Mouse (Mus musculus): ENCODE measurements at regions not wholly inside any gene's neighbourhood (a gene's known extent, or its start where the extent isn't known, plus 50 kb on each side); places are given as distances from the start of the nearest gene placed in this dataset.

- Histone ChIP-seq H3K4me1 (ENCODE audit: control insufficient read depth, insufficient read depth, low read length) (no peaks in the 10 kb centered on the region), H3K4me3 (ENCODE audit: low read length) (no peak overlapping the region), H3K9ac (ENCODE audit: low read depth, low read length) (no peak overlapping the region), H3K9me3 (ENCODE audit: control insufficient read depth, low read length) (no peaks in the 10 kb centered on the region), H3K27me3 (replicated peaks; ENCODE audit: control insufficient read depth, insufficient read depth, low read length) (no peaks in the 10 kb centered on the region), H3K4me2 (ENCODE audit: low read depth, low read length) (no peak overlapping the region), H3K27ac (ENCODE audit: low read length) (no peak overlapping the region), H3K36me3 (ENCODE audit: control insufficient read depth, insufficient read depth, low read length) (no peaks in the 10 kb centered on the region)
- WGBS, result 34% methylated on average over 3 of the region's 3 CpGs
- ATAC-seq, result no peak
Measured at GRCm38 (mm10) chr10:66552919-66553318, 543.0 kb upstream of the Jmjd1c start.

- Histone ChIP-seq H3K9ac (ENCODE audit: low read depth, low read length) (no peak overlapping the region), H3K4me1 (ENCODE audit: control insufficient read depth, insufficient read depth, low read length) (no peaks in the 10 kb centered on the region), H3K9me3 (ENCODE audit: control insufficient read depth, low read length) (no peaks in the 10 kb centered on the region), H3K4me2 (ENCODE audit: low read depth, low read length) (no peak overlapping the region), H3K36me3 (ENCODE audit: control insufficient read depth, insufficient read depth, low read length) (no peaks in the 10 kb centered on the region), H3K27me3 (replicated peaks; ENCODE audit: control insufficient read depth, insufficient read depth, low read length) (no peaks in the 10 kb centered on the region), H3K27ac (ENCODE audit: low read length) (no peak overlapping the region), H3K4me3 (ENCODE audit: low read length) (no peak overlapping the region)
- no peak for ATAC-seq
- 74% methylated on average over 1 of the region's 1 CpGs for WGBS
Measured at GRCm38 (mm10) chr10:66554259-66554658, 541.7 kb upstream of the Jmjd1c start.

GRCm38 (mm10) chr10:66558097-66558840 lies 537.7 kb upstream of the Jmjd1c start:
- ATAC-seq, result no peak
- no peak overlapping the region for H3K27ac ChIP-seq (ENCODE audit: low read length)
- H3K4me3 ChIP-seq (ENCODE audit: low read length), result no peak overlapping the region
- no peak overlapping the region for H3K9ac ChIP-seq (ENCODE audit: low read depth, low read length)
- WGBS, result 77% methylated on average over 6 of the region's 6 CpGs
- no peaks in the 10 kb centered on the region for H3K36me3 ChIP-seq (ENCODE audit: control insufficient read depth, insufficient read depth, low read length)
- no peaks in the 10 kb centered on the region for H3K4me1 ChIP-seq (ENCODE audit: control insufficient read depth, insufficient read depth, low read length)
- H3K9me3 ChIP-seq (ENCODE audit: control insufficient read depth, low read length), result no peaks in the 10 kb centered on the region
- H3K4me2 ChIP-seq (ENCODE audit: low read depth, low read length), result no peak overlapping the region
- H3K27me3 ChIP-seq (replicated peaks; ENCODE audit: control insufficient read depth, insufficient read depth, low read length), result no peaks in the 10 kb centered on the region

GRCm38 (mm10) chr10:66565374-66565773 lies 530.6 kb upstream of the Jmjd1c start:
- no peak overlapping the region for H3K4me2 ChIP-seq (ENCODE audit: low read depth, low read length)
- no peak overlapping the region for H3K27ac ChIP-seq (ENCODE audit: low read length)
- H3K9me3 ChIP-seq (ENCODE audit: control insufficient read depth, low read length), result no peaks in the 10 kb centered on the region
- H3K27me3 ChIP-seq (replicated peaks; ENCODE audit: control insufficient read depth, insufficient read depth, low read length), result no peaks in the 10 kb centered on the region
- no peak overlapping the region for H3K4me3 ChIP-seq (ENCODE audit: low read length)
- H3K4me1 ChIP-seq (ENCODE audit: control insufficient read depth, insufficient read depth, low read length), result no peaks in the 10 kb centered on the region
- WGBS, result 83% methylated on average over 6 of the region's 6 CpGs
- ATAC-seq, result no peak
- H3K36me3 ChIP-seq (ENCODE audit: control insufficient read depth, insufficient read depth, low read length), result no peaks in the 10 kb centered on the region
- no peak overlapping the region for H3K9ac ChIP-seq (ENCODE audit: low read depth, low read length)

- Histone ChIP-seq H3K4me2 (ENCODE audit: low read depth, low read length) (no peak overlapping the region), H3K9me3 (ENCODE audit: control insufficient read depth, low read length) (no peaks in the 10 kb centered on the region), H3K36me3 (ENCODE audit: control insufficient read depth, insufficient read depth, low read length) (no peaks in the 10 kb centered on the region), H3K27me3 (replicated peaks; ENCODE audit: control insufficient read depth, insufficient read depth, low read length) (no peaks in the 10 kb centered on the region), H3K4me3 (ENCODE audit: low read length) (no peak overlapping the region), H3K9ac (ENCODE audit: low read depth, low read length) (no peak overlapping the region), H3K4me1 (ENCODE audit: control insufficient read depth, insufficient read depth, low read length) (no peaks in the 10 kb centered on the region), H3K27ac (ENCODE audit: low read length) (no peak overlapping the region)
- 48% methylated on average over 10 of the region's 10 CpGs for WGBS
- ATAC-seq, result no peak
Measured at GRCm38 (mm10) chr10:66574846-66575535, 520.9 kb upstream of the Jmjd1c start.

- H3K9me3 ChIP-seq (ENCODE audit: control insufficient read depth, low read length), result no peaks in the 10 kb centered on the region
- H3K9ac ChIP-seq (ENCODE audit: low read depth, low read length), result no peak overlapping the region
- no peak overlapping the region for H3K4me3 ChIP-seq (ENCODE audit: low read length)
- no peaks in the 10 kb centered on the region for H3K4me1 ChIP-seq (ENCODE audit: control insufficient read depth, insufficient read depth, low read length)
- 39% methylated on average over 3 of the region's 3 CpGs for WGBS
- H3K36me3 ChIP-seq (ENCODE audit: control insufficient read depth, insufficient read depth, low read length), result no peaks in the 10 kb centered on the region
- 0 out of 2 replicates have a peak, but pooled peaks have one; percentile 52 for ATAC-seq
- no peak overlapping the region for H3K4me2 ChIP-seq (ENCODE audit: low read depth, low read length)
- no peak overlapping the region for H3K27ac ChIP-seq (ENCODE audit: low read length)
- H3K27me3 ChIP-seq (replicated peaks; ENCODE audit: control insufficient read depth, insufficient read depth, low read length), result no peaks in the 10 kb centered on the region
Measured at GRCm38 (mm10) chr10:66593001-66593400, 502.9 kb upstream of the Jmjd1c start.

GRCm38 (mm10) chr10:66593506-66593905 lies 502.4 kb upstream of the Jmjd1c start:
- no peaks in the 10 kb centered on the region for H3K4me1 ChIP-seq (ENCODE audit: control insufficient read depth, insufficient read depth, low read length)
- no peak for ATAC-seq
- H3K36me3 ChIP-seq (ENCODE audit: control insufficient read depth, insufficient read depth, low read length), result no peaks in the 10 kb centered on the region
- no peak overlapping the region for H3K4me2 ChIP-seq (ENCODE audit: low read depth, low read length)
- WGBS, result 55% methylated on average over 6 of the region's 6 CpGs
- H3K27me3 ChIP-seq (replicated peaks; ENCODE audit: control insufficient read depth, insufficient read depth, low read length), result no peaks in the 10 kb centered on the region
- H3K9me3 ChIP-seq (ENCODE audit: control insufficient read depth, low read length), result no peaks in the 10 kb centered on the region
- H3K4me3 ChIP-seq (ENCODE audit: low read length), result no peak overlapping the region
- no peak overlapping the region for H3K9ac ChIP-seq (ENCODE audit: low read depth, low read length)
- H3K27ac ChIP-seq (ENCODE audit: low read length), result no peak overlapping the region

GRCm38 (mm10) chr10:66597952-66598351 lies 498.0 kb upstream of the Jmjd1c start:
- H3K27ac ChIP-seq (ENCODE audit: low read length), result no peak overlapping the region
- H3K4me2 ChIP-seq (ENCODE audit: low read depth, low read length), result no peak overlapping the region
- ATAC-seq, result no peak
- H3K9ac ChIP-seq (ENCODE audit: low read depth, low read length), result no peak overlapping the region
- H3K9me3 ChIP-seq (ENCODE audit: control insufficient read depth, low read length), result no peaks in the 10 kb centered on the region
- H3K4me3 ChIP-seq (ENCODE audit: low read length), result no peak overlapping the region
- no peaks in the 10 kb centered on the region for H3K36me3 ChIP-seq (ENCODE audit: control insufficient read depth, insufficient read depth, low read length)
- H3K4me1 ChIP-seq (ENCODE audit: control insufficient read depth, insufficient read depth, low read length), result no peaks in the 10 kb centered on the region
- WGBS, result 65% methylated on average over 4 of the region's 4 CpGs
- no peaks in the 10 kb centered on the region for H3K27me3 ChIP-seq (replicated peaks; ENCODE audit: control insufficient read depth, insufficient read depth, low read length)

- H3K4me1 ChIP-seq (ENCODE audit: control insufficient read depth, insufficient read depth, low read length), result no peaks in the 10 kb centered on the region
- ATAC-seq, result no peak
- H3K27me3 ChIP-seq (replicated peaks; ENCODE audit: control insufficient read depth, insufficient read depth, low read length), result no peaks in the 10 kb centered on the region
- WGBS, result 51% methylated on average over 3 of the region's 3 CpGs
- H3K9ac ChIP-seq (ENCODE audit: low read depth, low read length), result no peak overlapping the region
- no peak overlapping the region for H3K4me2 ChIP-seq (ENCODE audit: low read depth, low read length)
- H3K27ac ChIP-seq (ENCODE audit: low read length), result no peak overlapping the region
- H3K36me3 ChIP-seq (ENCODE audit: control insufficient read depth, insufficient read depth, low read length), result no peaks in the 10 kb centered on the region
- H3K4me3 ChIP-seq (ENCODE audit: low read length), result no peak overlapping the region
- no peaks in the 10 kb centered on the region for H3K9me3 ChIP-seq (ENCODE audit: control insufficient read depth, low read length)
Measured at GRCm38 (mm10) chr10:66607141-66607540, 488.8 kb upstream of the Jmjd1c start.

Data from intestine, embryonic 16.5 days (tissue).